Mouse (Mus musculus) megakaryocyte progenitor cell, adult 5-6 weeks (primary cell): ENCODE results near the gene Olfr1344. TPM values are rescaled to one million over a fixed set of nuclear protein-coding genes. Genes with fewer than 3 reads are reported as not detected.
A peak's percentile ranks its signal among the peaks of the same experiment; 100 is the strongest.
"Not testable (repeated sequence)": the region's sequence is repeated elsewhere in the genome, so short reads cannot be mapped to it uniquely, and the experiment has no call there.

Experiments used
- ATAC-seq: replicated peaks from 2 replicates; pipeline ENCODE4 v1.8.0; 2016; ENCODE audit warnings: mild to moderate bottlenecking, moderate TSS enrichment, inconsistent platforms; ENCODE audit not compliant: poor library complexity
- total RNA-seq, 2 experiments: library from RNA; stranded (forward) in 1 of 2; stranded (reverse) in 1 of 2; fragments of 157-497, 149-512 nt in 1 of 2; fragments of 200-1000 nt in 1 of 2; gene quantifications; 2 replicates each; pipeline versions ENCODE4 v1.2.3 to v1.2.4; 2015 to 2017

Gene Olfr1344
- total RNA-seq (2015) (0.29 TPM in 1 of 2 replicates, not detected in the other), total RNA-seq (2017) (not detected in 2 replicates)

DNA sequence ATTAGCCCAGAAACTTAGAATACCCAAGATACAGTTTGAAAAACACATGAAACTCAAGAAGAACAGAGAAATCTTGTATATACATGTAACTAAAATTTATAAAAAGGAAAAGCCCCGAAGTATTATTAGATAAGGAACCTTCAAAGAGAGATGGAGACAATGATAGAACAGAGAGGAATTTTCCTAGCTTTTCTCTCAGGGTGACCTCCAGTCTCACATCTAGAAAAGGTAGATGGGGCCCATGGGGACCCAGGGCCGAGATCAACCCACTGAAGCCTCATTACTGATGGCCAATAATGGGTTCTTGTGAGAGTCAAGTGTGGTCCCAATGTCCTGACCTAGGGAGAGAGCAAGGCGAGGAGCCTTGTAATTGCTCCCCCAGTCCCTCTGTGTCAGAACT lies at the start of gene Olfr1344:
TSS of gene Olfr1344 (plus strand) at position 301 of the 400 bp plus-strand sequence.
- ATAC-seq, result no peak

DNA sequence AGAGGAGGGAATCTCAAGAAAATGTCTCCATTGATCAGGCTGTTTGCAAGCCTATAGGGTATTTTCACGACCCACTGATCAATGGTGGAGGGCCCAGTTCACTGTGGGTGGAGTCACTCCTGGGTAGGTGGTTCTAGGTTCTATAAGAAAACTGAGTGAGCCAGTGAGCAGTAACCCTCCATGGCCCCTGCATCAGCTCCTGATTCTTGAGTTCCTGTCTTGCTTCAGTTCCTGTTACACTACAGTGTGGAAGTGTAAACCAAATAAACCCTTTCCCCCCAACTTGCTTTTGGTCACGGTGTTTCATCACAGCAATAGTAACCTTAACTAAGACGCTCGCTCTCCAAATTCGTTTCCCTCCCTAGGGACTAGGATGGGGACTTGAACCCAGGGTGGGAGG lies 49.5 kb upstream of the Olfr1344 start:
- ATAC-seq, result peak; percentile 62

GRCm38 (mm10) chr7:6389449-6389848 lies 49.0 kb upstream of the Olfr1344 start:
- peak; percentile 61 for ATAC-seq

- peak; percentile 98 for ATAC-seq
Measured at GRCm38 (mm10) chr7:6397996-6398975, 40.2 kb upstream of the Olfr1344 start, which contains the start of gene Smim17. Gene Smim17 (plus strand): TSS chr7:6398715.

DNA sequence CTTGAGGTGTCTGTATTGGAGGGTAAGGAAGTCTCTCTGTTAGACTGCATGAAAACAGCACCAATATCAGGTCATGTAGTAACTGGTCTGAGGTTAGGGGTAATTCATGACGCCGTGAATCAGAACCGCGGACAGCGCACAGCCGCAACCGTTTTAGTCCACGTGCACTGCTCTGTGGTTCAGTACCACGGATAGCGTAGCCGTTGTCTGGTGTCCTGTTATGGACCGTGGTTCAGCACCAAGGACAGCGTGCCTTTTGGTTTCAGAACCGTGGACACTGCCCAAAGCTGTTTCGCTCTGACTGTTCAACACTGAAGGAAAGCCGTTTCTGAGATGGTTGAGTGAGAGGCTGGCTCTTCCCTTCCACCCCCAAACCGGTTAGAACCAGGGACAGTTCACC lies 28.4 kb upstream of the Olfr1344 start, which contains the start of gene Gm20715:
TSS of gene Gm20715 (plus strand) at position 235 of the 400 bp plus-strand sequence.
- ATAC-seq, result peak; percentile 100

DNA sequence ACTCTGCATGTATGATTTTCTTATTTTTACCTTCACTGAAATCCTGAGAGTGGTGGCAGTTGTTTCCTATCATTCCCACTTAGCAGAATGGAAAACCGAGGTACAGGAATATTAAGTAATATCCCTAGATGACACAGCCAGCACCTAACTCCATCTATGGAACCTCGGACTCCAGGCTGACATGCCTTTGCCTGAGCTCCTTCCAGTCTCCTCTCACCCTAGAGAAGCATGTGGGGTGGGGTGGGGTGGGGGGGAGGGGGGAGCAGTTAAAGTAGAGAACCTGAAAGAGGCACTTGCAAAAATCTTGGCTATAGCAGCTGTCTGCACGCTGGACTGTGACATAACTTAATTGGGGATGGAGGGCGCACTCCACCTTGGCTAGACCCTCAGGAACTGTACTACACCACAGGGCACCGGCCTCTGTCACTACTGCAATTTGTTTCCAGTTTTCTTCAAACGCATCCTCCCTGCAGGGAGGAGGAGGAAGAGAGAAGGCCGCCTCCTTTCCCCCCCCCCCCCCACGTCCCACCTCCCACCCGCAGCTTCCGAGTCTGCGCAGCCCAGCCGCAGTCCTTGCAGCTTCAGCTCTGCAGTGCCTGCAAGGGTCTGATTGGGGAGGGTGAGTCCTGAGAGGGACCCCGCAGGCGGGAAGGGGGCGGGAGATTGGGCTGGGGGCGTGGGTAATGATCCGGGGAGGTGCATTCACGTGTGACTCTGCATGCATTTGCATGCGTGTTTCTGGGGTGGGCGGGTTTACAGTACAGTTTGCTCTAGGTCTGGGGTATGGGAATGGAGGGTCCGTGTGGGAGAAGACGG lies 23.7 kb upstream of the Olfr1344 start:
- no peak for ATAC-seq

GRCm38 (mm10) chr7:6415442-6415787 lies 23.1 kb upstream of the Olfr1344 start:
- no peak for ATAC-seq

DNA sequence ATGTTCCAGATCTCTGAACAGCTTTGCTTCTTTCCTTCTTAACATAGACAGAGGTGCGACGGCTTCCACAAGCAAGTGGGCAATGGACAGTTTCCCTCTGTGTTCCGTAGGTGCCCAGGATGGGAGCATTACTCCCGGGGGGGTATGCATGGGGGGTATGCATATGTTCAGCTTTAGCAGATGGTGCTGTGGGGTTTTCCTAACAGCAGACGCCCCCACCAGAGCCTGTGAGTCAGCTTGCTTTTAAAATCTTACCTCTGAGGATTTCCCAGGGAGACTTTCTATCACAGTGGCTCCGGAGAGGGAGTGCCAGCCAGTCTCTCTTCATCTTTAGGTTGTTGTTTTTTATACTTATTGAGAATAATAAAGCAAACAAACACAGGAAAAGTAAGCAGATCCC lies 18.6 kb upstream of the Olfr1344 start:
- no peak for ATAC-seq

- no peak for ATAC-seq
Measured at GRCm38 (mm10) chr7:6429381-6429780, 9.1 kb upstream of the Olfr1344 start.

- ATAC-seq, result peak; percentile 94
Measured at GRCm38 (mm10) chr7:6430342-6430741, 8.1 kb upstream of the Olfr1344 start.

- no peak for ATAC-seq
Measured at GRCm38 (mm10) chr7:6441173-6441572, 2.7 kb downstream of the Olfr1344 start.

DNA sequence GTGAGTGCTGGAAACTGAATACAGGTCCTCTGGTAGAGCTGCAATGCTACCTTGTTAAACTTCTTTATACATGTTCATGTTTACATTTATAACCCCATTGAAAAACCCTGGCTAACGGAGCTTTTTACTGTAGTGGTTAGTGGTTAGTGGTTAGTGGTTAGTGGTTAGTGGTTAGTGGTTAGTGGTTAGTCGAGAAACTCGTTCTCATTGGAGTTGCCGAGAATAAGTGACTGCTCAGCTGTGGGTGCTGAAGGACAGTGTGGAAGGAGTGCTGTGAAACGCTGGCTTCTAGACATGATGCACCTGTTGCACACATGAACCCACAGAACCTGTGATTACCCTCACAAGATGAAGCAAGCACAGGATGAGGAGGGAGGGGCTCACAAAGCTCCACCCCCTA lies 9.3 kb downstream of the Olfr1344 start:
- no peak for ATAC-seq

DNA sequence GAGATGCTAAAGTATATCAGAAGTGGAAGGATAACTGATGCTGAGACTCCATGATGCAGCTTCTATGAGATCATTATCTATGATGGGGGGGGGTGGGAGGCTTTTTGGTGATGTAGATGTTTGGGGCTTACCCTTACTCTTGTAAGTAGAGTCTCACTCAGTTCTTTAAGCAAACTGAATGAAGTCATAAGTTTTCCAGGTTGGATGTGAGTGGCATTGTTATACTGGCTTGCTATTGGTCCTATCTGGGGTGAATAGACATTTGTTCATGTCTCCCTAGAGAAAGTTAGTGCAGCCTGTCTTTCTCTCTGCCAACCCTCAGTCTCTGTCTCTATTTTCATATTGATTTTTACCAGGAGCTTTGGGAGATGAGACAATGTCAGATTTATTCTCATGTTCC lies 17.4 kb downstream of the Olfr1344 start, which contains the start of gene Olfr1336:
TSS of gene Olfr1336 (plus strand) at position 301 of the 400 bp plus-strand sequence.
- no peak for ATAC-seq

DNA sequence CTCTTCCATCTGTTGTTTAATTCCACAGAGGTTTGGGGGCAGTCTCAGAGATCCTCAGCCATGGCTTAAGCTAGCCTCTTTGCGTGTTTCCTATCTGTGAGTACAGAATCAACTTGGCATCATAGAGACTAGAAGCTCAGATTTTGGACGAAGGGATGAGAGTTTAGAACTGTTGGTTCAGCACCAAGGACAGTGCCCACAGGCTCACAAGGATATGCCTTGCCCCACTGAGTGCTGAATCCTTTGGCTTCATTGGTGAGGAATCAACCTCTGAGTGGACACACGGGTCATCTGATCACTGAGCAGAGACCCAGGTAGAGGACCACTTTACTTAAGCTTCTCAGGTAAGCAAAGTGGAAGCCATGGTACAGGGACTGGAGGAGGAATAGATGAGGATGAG lies 17.9 kb downstream of the Olfr1344 start:
- no peak for ATAC-seq

DNA sequence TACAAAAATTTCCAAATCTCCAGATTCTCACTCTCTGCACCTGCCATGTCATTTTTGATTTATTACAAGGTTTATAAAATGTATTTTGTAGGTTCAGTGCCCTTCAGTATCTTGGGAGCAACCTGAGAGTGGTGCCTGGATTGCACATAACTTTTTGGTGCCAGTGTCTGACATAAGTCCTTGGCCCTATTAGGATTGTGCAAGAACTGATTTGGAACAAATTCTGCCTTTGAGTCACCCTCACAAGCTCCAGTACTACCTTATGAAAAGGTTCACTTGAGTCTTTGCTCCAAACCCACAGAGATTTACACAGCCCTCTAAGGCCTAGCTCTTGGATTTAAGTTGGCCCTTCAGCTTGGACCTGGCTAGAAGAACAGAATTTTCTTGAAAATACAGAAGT lies 28.5 kb downstream of the Olfr1344 start, which contains the start of gene Olfr1346:
TSS of gene Olfr1346 (plus strand) at position 151 of the 400 bp plus-strand sequence.
- ATAC-seq, result no peak

DNA sequence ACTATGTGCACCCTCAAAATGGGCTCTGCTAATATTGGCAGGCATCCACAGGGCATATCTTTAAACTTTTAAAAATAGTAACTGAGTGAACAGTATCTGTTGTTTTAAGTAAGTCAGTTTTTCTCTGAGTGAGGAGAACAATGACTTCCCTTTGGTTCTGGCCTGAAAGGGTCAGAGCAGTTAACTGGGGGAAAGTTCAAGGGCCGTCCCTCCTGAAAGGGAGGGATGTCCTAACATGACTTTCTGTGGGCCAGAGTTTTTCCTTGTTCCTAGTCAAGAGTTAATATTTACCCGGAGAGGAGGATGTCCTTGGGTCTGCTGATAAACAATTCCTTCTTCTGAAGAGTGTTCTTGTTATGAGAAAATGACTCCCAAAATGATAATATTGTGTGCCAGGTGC lies 39.1 kb downstream of the Olfr1344 start:
- ATAC-seq, result not testable (repeated sequence)

- ATAC-seq, result no peak
Measured at GRCm38 (mm10) chr7:6486841-6487240, 48.4 kb downstream of the Olfr1344 start, which contains the start of gene Olfr5. Gene Olfr5 (minus strand): TSS chr7:6486941.
